Mouse (Mus musculus) brown adipose tissue, adult 24 weeks (tissue): ENCODE data around the gene Exosc8. TPM values are rescaled to one million over a fixed set of nuclear protein-coding genes. Genes with fewer than 3 reads are reported as not detected.

Experiments used
- H3K27ac ChIP-seq: fragments of 200-500 bp; replicated peaks from 2 replicates; pipeline ENCODE4 v1.5.1; 2012; ENCODE audit warnings: low read depth, mild to moderate bottlenecking, low read length
- H3K4me1 ChIP-seq: fragments of 200-500 bp; 2 replicates; pipeline ENCODE4 v1.6.1; 2012; ENCODE audit warnings: low read length, mixed read lengths; ENCODE audit not compliant: control insufficient read depth, insufficient read depth, insufficient read length
- H3K4me3 ChIP-seq: fragments of 200-500 bp; 2 replicates; pipeline ENCODE4 v1.5.1; 2012; ENCODE audit warnings: low read depth, mild to moderate bottlenecking, low read length, moderate library complexity; ENCODE audit not compliant: insufficient read depth
- polyA plus RNA-seq: library from polyadenylated mRNA; stranded (reverse); fragments of >200 nt; gene quantifications from 2 replicates; pipeline ENCODE4 v1.2.4, GENCODE M21; 2012; ENCODE audit not compliant: missing spikeins, insufficient read depth, insufficient read length

The Exosc8 gene
- polyA plus RNA-seq, 1 experiment = 13.6 TPM

DNA sequence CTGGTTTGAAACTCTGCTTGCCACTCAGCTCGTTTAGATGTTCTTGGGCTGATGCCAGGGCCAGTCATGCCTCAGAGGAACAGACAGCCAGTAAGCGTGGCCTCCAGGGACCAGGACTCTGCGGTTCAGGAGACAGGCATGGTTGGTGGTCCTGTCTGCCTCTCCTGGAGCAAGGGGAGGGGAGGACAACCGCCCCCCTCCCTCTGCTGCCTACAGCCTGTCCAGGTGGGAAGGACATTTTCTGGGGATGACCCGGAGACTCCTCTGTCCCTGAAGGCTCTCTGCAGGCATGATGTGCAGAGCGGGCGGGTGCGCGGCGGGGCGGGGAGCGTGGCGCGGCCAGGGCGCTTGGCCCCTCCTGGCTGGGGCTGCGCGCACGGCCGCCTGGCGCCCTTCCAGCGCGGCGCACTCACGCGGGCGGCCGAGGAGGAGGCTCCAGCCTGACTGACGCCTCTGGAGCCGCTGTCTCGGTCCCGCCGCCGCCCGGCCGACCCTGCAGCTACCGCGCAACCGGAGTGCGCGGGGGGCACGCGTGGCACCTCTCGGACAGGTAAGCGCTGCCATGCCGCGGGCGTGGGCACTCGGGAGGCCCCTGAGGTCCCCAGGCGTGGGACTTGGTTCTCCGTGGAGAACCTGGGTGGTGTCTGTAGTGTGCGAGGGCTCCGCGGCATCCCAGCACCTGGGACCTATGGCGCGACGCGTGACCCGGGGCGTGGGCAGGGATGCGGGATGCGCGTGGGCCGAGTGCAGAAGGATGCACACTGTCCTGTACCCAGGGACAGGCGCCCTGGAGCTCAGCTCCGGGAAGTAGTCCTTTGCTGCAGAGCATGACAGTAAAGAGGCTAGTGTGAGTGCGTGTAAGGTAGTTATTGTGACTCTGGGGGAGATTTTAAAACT is 20.2 kb upstream of the Exosc8 start, which contains the start of gene Smad9:
Gene Smad9 (plus strand): TSS at position 438 of the 897 bp plus-strand sequence.
- Histone ChIP-seq H3K4me1 (0 out of 2 replicates have a peak, but pooled peaks cover 2% of the 10 kb centered on the region), H3K27ac (no peak within 1 kb of the TSS), H3K4me3 (peak within 1 kb of the TSS; percentile 62)

DNA sequence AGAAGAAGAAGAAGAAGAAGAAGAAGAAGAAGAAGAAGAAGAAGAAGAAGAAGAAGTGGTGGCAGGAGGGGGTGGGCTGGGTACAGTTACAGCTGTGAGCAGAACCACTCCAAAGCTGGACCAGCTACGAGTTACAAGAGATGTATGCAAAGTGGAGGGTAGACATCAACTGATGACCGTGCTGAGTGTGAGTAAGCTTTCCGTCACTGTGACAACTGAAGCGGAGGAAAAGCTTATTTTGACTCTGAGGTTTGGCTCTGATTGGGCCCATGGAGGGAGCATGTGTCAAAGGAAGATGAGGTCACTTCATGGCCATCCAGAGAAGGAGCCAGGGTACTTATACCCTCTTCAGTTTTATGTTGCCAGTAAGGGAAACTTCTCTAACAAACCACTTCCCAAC is 18.2 kb upstream of the Exosc8 start:
- Histone ChIP-seq H3K27ac (no peak overlapping the region), H3K4me1 (0 out of 2 replicates have a peak, but pooled peaks cover 2% of the 10 kb centered on the region), H3K4me3 (no peak overlapping the region)

DNA sequence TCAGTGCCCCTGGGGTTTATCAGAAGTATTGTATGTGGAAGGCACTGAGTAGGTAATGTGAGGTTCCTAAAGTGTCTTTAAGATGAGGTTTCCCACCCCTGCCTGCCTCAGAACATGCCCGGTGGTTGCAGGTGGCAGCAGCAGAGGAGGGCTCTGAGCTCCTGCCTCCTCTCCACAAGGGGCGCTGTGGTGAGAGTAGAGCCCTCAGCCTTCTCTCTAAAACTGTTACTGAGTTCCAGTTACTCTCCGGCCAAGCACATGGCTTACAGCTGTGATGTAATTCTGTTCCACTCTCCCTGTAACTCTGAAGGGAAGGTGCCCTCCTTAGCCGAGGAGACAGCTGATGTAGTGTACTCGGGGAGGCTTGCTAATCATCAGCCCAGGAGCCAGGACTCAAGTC is 10.6 kb upstream of the Exosc8 start:
- no peak overlapping the region for H3K4me3 ChIP-seq
- H3K27ac ChIP-seq = no peak overlapping the region
- no peaks in the 10 kb centered on the region for H3K4me1 ChIP-seq

DNA sequence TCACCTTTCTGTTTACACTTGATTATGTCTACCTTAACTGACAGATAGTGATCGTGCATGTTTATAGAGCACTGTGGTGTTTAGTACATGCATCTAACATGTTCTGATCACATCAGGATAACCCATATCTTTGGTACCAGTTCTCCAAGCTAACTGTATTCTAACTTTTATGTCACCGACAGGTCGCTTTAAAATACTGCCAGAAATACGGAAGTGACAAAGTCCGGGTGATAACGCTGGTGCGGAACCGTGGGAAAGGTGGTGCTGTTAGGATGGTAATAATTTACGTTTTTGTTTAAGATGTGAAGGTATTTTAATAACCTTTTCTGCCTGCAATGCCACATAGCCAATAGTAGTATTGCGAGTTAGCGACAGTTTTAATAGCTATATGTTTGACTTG is 6.8 kb upstream of the Exosc8 start:
- Histone ChIP-seq H3K27ac (no peak overlapping the region), H3K4me1 (no peaks in the 10 kb centered on the region), H3K4me3 (no peak overlapping the region)

DNA sequence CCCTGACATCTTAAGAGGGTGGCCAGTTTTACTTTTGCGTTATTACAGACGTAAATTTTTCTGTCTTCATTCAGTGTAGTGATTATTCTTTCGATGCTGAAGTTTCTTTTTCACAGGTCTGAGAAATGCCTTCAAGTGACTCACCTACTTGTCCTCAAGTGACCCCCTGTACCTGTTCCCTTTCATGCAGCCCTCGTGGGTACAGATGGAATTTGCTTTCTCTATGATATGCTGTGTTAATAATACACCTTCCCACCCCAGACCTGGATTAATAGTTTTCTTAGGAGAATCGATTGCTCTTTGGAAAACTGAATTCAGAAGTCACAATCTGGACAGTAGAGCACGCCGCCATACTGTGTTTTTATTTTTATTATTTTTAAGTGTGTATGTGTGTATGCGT is 2.1 kb upstream of the Exosc8 start:
- Histone ChIP-seq H3K27ac (no peak overlapping the region), H3K4me1 (no peaks in the 10 kb centered on the region), H3K4me3 (no peak overlapping the region)

DNA sequence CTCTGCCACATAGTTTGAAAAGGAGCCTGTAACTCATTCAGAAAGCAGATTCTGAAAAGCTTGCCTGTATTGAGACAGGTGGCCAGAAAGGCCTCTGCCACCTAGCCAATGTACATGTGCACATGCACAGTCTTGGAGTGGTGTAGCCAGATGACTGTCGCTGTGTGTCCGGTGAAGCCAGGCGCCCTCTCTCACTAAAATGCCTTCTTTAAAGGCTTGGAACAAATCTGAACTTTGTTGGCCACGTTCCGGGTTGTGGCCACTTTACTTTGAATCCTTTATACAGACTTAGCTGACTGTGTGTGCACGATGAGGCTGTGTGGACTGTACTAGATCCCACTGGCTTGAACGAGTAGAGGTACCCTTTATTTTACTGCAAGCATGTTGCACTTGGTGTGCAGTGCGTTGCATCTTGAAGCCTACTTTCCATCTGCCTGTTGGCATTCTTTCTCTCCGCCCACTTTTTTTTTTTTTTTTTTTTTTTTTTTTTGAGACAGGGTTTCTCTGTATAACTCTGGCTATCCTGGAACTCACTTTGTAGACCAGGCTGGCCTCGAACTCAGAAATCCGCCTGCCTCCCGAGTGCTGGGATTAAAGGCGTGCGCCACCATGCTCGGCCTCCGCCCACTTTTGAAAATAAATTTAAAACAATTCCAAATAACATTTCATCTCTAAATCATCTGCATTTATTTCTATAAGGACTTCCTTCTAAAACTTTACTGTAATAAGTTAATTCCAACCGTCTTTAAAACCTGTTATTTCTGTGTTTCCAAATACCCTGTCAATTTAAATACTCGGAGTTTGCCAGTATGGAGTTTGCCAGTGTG is 1.1 kb upstream of the Exosc8 start:
- Histone ChIP-seq H3K4me3 (peak overlapping the region; percentile 84), H3K27ac (no peak overlapping the region), H3K4me1 (no peaks in the 10 kb centered on the region)

DNA sequence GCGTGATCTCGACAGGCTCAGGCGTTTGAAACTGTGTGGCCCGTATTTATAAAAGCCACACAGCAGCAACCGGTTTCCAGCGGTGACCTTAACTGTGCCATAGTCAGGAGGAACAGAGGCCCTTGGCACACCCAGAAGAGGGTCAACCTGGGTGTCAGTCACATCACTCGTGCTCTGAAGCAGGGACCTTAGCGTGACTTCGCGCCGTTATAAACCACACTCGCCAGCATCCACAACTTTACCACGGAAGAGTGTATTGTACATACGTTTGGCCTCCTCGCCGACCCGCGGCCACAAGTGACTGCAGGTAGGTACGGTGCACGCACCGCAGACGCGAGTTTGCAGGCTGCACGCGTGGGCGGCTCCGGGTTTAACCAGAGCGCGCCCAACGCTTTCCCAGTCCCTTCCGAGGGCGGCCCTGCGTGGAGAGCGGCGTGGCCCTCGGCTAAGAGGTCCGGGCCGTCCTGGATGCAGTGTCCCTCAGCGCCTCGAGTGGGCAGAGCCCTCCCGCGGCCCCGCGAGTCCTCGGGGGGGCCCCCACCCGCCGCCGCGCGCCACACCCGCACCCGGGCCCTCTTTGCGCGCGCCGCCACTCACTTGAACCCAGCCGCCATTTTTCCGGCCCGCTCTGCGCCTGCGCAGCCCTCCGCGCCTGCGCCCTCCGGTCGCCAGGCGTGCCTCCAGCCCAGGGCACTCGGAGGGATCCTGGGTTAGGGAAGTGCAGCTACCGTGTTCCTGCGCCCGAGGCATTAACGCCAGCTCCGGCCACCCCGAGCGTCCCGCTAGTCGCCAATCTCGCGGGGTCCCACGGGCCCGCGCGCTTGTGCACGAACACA is 564 bp downstream of the Exosc8 start:
- Histone ChIP-seq H3K27ac (peak overlapping the region; percentile 77), H3K4me3 (peak overlapping the region; percentile 84)

DNA sequence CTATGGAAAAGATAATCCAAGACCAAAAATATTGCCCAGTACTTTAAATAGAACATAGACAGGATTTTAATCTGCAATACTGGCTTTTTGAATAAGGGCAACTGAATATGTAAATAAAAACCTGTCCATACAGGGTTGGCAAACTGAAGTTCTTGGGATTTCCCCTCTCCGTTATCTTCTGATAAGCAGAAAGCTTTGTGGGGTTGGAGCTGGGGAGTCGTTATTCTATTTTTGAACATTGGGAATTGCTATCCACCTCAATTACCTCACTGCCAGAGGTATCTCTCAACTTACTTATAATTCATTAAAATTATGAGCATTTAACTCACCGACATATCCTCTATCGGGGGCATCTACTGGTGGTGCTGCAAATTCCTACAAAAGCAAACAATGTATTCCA is 2.8 kb downstream of the Exosc8 start:
- no peak overlapping the region for H3K27ac ChIP-seq
- H3K4me1 ChIP-seq = no peaks in the 10 kb centered on the region
- no peak overlapping the region for H3K4me3 ChIP-seq

More for the DNA sequence above, 564 bp downstream of the Exosc8 start:
- no peaks in the 10 kb centered on the region for H3K4me1 ChIP-seq

DNA sequence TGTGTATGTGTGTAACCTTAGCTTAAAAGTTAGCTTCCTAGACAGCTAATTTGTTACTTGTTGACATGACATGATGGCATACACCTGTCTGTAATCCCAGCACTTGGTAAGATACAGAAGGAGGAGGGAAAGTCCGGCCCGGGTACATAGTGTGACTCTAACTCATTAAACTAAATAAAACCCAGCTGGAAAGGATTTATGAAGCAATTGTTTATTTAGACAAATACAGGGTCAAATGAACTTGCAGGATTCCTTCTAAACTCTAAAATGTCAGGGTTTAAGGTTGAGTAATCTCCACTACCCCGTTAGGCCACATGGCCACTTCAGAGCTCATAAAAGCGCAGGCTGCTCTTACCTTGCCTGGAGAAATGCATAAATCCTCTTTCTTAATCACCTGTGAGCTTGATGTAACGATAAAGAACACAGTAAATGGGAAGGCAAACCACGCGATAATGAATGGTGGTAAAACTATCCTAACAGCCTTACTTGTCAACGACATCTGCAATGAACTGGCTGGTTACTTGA is 3.5 kb downstream of the Exosc8 start:
- no peak overlapping the region for H3K4me3 ChIP-seq
- H3K27ac ChIP-seq = no peak overlapping the region
- H3K4me1 ChIP-seq = no peaks in the 10 kb centered on the region

DNA sequence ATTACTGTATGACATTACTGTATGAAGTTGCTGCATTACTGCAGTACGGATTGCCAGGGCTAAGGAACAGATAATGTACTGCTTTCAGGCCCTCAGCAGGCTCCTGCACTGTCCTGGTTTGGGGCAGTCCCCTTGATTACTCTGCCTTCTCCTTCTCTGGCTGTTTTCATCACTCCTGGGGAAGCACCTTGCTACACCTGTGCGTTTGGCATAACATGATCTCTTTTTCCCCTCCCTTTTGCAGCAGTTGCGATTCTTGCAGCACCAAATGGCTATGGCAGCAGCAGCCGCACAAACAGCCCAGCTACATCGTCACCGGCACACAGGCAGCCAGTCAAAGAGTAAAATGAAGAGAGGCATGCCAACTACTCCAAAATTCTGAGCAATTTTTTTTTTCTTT is 7.1 kb downstream of the Exosc8 start:
- Histone ChIP-seq H3K4me3 (no peak overlapping the region), H3K4me1 (no peaks in the 10 kb centered on the region), H3K27ac (no peak overlapping the region)

DNA sequence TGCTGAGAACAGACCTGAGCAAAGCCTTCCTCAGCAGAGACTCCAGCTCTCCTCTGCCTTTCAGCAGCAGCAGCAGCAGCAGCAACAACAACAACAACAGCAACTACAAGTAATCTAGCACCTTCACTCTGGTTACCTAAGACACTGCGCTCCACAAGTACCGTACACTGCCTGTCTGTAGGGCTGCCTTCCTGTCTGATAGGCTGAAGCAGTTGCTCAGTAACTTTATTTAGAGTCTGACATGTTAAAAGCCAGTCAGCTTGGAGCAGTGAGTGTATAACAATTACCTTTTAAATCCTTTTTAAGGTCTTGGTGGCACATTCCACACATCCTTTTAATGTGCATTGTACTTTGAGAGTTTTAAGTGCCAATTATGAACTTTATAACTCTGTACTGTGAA is 7.6 kb downstream of the Exosc8 start:
- H3K27ac ChIP-seq = no peak overlapping the region
- H3K4me3 ChIP-seq = no peak overlapping the region
- no peaks in the 10 kb centered on the region for H3K4me1 ChIP-seq

DNA sequence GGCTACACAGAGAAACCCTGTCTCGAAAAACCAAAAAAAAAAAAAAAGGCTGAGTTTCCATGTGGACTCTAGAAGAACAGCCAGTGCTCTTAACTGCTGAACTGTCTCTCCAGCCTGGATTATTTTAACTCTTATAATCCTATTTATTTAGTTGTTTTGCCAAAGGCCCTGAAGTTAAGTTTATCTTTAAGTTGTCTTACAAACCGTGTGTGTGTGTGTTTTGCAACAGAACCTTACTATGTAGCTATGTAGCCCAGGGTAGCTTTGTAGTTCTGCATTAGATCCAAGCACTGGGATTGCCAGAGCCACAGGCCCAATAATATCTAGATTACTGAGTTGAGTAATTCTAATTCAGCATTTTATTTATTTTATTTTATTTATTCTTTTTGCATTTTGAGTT is 9.8 kb downstream of the Exosc8 start:
- H3K27ac ChIP-seq = no peak overlapping the region
- H3K4me1 ChIP-seq = no peaks in the 10 kb centered on the region
- H3K4me3 ChIP-seq = no peak overlapping the region

DNA sequence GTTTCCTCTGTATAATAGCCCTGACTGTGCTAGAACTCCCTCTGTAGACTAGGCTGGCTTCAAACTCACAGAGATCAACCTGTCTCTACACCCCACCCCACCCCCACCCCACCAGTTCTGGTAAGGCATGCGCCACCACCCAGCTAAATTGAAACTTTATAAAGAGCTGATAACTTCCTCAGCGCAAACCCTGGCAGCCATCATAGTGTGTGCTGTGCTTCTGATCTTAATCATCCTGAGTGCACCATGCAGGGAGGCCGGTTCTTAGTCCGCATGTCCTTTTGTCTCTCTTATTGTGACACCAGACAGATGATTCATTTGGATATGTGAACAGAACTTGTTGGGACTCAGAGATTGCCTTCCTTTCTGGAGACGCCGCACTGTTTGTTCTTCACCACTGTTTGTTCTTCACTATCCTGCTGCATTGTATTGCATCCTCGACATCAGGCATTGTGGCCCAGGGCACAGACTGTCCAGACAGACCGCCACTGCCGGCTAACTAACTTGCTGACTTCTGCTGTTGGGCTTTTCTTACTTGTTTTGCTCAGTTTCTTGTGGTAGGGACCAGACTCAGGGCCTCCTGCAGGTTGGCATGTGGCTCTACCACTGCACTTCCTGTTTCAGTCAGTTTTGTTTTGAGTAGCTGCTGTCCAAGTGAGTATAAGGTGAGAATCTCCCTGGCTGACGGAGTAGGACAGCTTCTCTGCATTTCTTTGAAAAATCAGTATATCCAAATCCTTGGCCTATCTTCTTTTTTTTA is 11.3 kb downstream of the Exosc8 start:
- H3K27ac ChIP-seq = no peak overlapping the region
- H3K4me1 ChIP-seq = no peaks in the 10 kb centered on the region
- no peak overlapping the region for H3K4me3 ChIP-seq

DNA sequence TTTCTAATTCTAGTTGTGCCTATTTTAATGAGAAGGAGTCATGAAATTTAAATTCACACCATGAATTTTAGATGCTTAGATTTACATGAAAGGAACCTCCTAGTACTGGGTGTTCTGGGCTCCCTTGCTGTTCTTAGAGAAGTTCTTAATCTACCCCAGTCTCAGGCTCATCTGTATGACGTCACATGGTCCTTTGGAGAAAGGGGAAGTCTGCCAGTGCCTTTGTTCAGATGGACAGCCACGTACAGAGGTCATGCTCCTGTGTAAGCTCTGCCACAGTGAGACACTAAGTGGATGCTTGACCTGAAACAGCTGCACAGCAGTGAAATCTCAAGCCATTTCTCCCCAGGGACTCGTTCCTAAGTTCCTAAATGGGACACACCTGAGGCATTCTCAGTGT is 16.2 kb downstream of the Exosc8 start:
- Histone ChIP-seq H3K27ac (no peak overlapping the region), H3K4me3 (no peak overlapping the region), H3K4me1 (no peaks in the 10 kb centered on the region)
